ENCODE assay signal across 9 mouse cellular contexts in the genomic region with DNA sequence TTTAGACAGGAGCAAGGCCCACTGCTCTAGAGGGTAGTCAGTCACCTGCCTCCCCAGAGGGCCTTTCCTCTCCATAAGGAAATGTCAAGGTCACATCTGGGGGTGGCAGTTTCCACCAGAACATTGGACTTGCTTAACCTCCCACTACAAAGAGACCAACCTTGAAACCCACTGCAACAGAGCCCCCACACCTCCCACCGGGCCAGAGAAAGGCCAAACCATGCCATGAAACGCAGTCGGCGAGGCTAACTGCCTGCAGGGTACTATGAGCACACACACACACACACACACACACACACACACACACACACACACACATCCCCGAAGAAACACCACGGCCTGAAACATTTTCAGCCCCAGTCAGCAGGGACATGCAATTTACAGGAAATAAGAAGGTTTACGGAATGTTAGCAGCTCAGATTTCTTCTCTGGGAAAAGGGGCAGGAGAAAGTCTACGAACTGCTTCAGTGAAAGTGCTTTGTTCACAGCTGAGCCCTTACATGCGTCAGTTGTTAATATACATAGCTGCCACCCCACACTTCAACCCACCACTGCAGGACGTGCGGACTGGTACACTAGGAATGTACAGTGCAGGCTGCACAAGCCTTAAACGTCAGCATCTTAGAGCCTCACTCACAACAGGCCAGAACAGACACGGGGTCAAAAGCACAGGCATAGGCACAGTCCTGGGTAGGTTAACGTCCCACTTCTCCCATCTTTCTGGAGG. TPM values are rescaled to one million over a fixed set of nuclear protein-coding genes. Genes with fewer than 3 reads are reported as not detected.
A peak's percentile ranks its signal among the peaks of the same experiment; 100 is the strongest.
DNase-seq lines count a peak whose midpoint lies in the region; ATAC-seq and TF ChIP-seq lines count a peak whose summit lies in the region.
"Had no signal": no experiment of that assay in that cellular context is flagged by ENCODE, and none has a peak within 500 bp of the region (broad histone marks: within the 10 kb centered on the region; RNA-seq: fewer than 3 reads in every experiment).

No protein-coding gene starts in this region.

- TF ChIP-seq CTCF in lung, adult 2 months (IDR thresholded peaks at IDR 0.05; ENCODE audit: insufficient read depth, low read length): no peak
- TF ChIP-seq CTCF in cortical plate, adult 2 months (IDR thresholded peaks at IDR 0.05; ENCODE audit: extremely low read depth, insufficient read depth, low read length): no peak

- ATAC-seq in limb, embryonic 14.5 days (ENCODE audit: low FRiP score, low read depth): peak; percentile 34

- H3K36me3 ChIP-seq in limb, embryonic 14.5 days (ENCODE audit: control insufficient read depth, insufficient read depth, low read length): no peaks in the 10 kb centered on the region

- H3K4me3 ChIP-seq in lung, adult 2 months (replicated peaks; ENCODE audit: extremely low read depth, low read depth, low read length): peak overlapping the region; percentile 66
- H3K4me3 ChIP-seq in cortical plate, adult 2 months (ENCODE audit: insufficient read depth, low read length): peak overlapping the region; percentile 94
- peak overlapping the region; percentile 83 for H3K4me3 ChIP-seq in limb, embryonic 14.5 days (replicated peaks; ENCODE audit: low read length)

- 42% methylated on average over 14 of the region's 14 CpGs for WGBS in lung, adult 2 months
- 4% methylated on average over 14 of the region's 14 CpGs for WGBS in limb, embryonic 14.5 days

- peak overlapping the region; percentile 89 for H3K4me2 ChIP-seq in limb, embryonic 14.5 days (replicated peaks; ENCODE audit: low read depth, low read length, severe bottlenecking)

- peak overlapping the region; percentile 88 for H3K27ac ChIP-seq in cortical plate, adult 2 months (ENCODE audit: insufficient read depth, low read length)
- peak overlapping the region; percentile 87 for H3K27ac ChIP-seq in limb, embryonic 14.5 days (replicated peaks; ENCODE audit: low read depth, low read length)

- no peaks in the 10 kb centered on the region for H3K27me3 ChIP-seq in limb, embryonic 14.5 days (ENCODE audit: control insufficient read depth, insufficient read depth, low read length)

- no peak for TF ChIP-seq POLR2A in lung, adult 2 months (IDR thresholded peaks at IDR 0.05; ENCODE audit: borderline replicate concordance, extremely low read depth, low read depth, low read length)
- peak; percentile 94 for TF ChIP-seq POLR2A in cortical plate, adult 2 months (IDR thresholded peaks at IDR 0.05; ENCODE audit: extremely low read depth, insufficient read depth, low read length)
- TF ChIP-seq POLR2A in limb, embryonic 14.5 days (IDR thresholded peaks at IDR 0.05; ENCODE audit: borderline replicate concordance, extremely low read depth, insufficient read depth, insufficient read length): no peak

- H3K9ac ChIP-seq in limb, embryonic 14.5 days (ENCODE audit: low read depth, low read length, severe bottlenecking): peak overlapping the region; percentile 93

- no peaks in the 10 kb centered on the region for H3K9me3 ChIP-seq in limb, embryonic 14.5 days (ENCODE audit: control insufficient read depth, low read length)

- DNase-seq in lung, adult 2 months: no peak
- no peak for DNase-seq in lung, postnatal 10 days
- DNase-seq in heart, postnatal 4 days: peak; percentile 21
- peak; percentile 62 for DNase-seq in limb, embryonic 14.5 days (ENCODE audit: low spot score)
- DNase-seq in right cerebral cortex, postnatal 14 days: peak; percentile 36
- no peak for DNase-seq in thymus, postnatal 0 days (ENCODE audit: low spot score)
- DNase-seq in MN1 (ENCODE audit: low spot score): no peak

- 0 out of 2 replicates have a peak, but pooled peaks cover 2% of the 10 kb centered on the region for H3K4me1 ChIP-seq in lung, adult 2 months (ENCODE audit: control insufficient read depth, insufficient read depth, low read length)
- peaks cover 14% of the 10 kb centered on the region for H3K4me1 ChIP-seq in cortical plate, adult 2 months (ENCODE audit: control insufficient read depth, insufficient read depth, low read length)
- H3K4me1 ChIP-seq in limb, embryonic 14.5 days (ENCODE audit: control insufficient read depth, insufficient read depth, low read length): peaks cover 18% of the 10 kb centered on the region

RNA-seq across cellular contexts. Expression of a gene that starts 2.1 kb away (rescaled TPM):
- polyA plus RNA-seq in lung, adult 2 months (2012; rRNA removed): 8.5 and 9.2 TPM in 2 replicates
- 176 and 178 TPM in 2 replicates for polyA plus RNA-seq in cortical plate, adult 2 months (2012; rRNA removed)
- total RNA-seq in heart, postnatal 4 days (2021): 10 to 100 TPM; 11.6 to 13.2 TPM
- polyA plus RNA-seq in limb, embryonic 14.5 days (2012; rRNA removed): 23.3 and 30.9 TPM in 2 replicates
- polyA plus RNA-seq in limb, embryonic 14.5 days (2014; fragmentation: Nextera tagmentation; extraction: Ambion mirVana): 23.7 and 29.0 TPM in 2 replicates
- polyA plus RNA-seq in thymus, postnatal 0 days (2015; fragmentation: Nextera tagmentation; extraction: Ambion mirVana): 11.9 and 14.7 TPM in 2 replicates

RNA-seq across cellular contexts. Expression of a gene that starts 16.2 kb away (rescaled TPM):
- 11.0 and 12.7 TPM in 2 replicates for polyA plus RNA-seq in lung, adult 2 months (2012; rRNA removed)
- polyA plus RNA-seq in cortical plate, adult 2 months (2012; rRNA removed): 0.08 and 0.56 TPM in 2 replicates
- total RNA-seq in heart, postnatal 4 days (2021): not detected
- not detected in 2 replicates for polyA plus RNA-seq in limb, embryonic 14.5 days (2012; rRNA removed)
- not detected in 2 replicates for polyA plus RNA-seq in limb, embryonic 14.5 days (2014; fragmentation: Nextera tagmentation; extraction: Ambion mirVana)
- polyA plus RNA-seq in thymus, postnatal 0 days (2015; fragmentation: Nextera tagmentation; extraction: Ambion mirVana): 0.31 and 0.73 TPM in 2 replicates
- total RNA-seq: adrenal gland, postnatal 4 days had no signal

Comparison
In these comparisons a context has a peak if more than half of its experiments do, and no peak if none do; other contexts are left out.
1. DNase-seq: peak in heart, postnatal 4 days (single experiment), limb, embryonic 14.5 days (single experiment) and right cerebral cortex, postnatal 14 days (single experiment); none in lung, adult 2 months (single experiment), lung, postnatal 10 days (single experiment), thymus, postnatal 0 days (single experiment) and MN1 (single experiment).
2. Peak in every context shown above with its lines, with median percentiles within 50 percentile points of each other: H3K4me3 ChIP-seq.